Mouse (Mus musculus) limb, embryonic 14.5 days (tissue): ENCODE measurements around the gene Tstd2. TPM values are rescaled to one million over a fixed set of nuclear protein-coding genes. Genes with fewer than 3 reads are reported as not detected.
A peak's percentile ranks its signal among the peaks of the same experiment; 100 is the strongest.

Experiments
- ATAC-seq: fragments of 200-750 bp; cut with Nextera tagmentation; 2 replicates; pipeline ENCODE4 v1.8.0; 2017; ENCODE audit warnings: low read depth, moderate number of reproducible peaks, moderate TSS enrichment; ENCODE audit not compliant: low FRiP score
- DNase-seq: peaks from one replicate; pipeline ENCODE4 v3.0.0-alpha.2; 2015; ENCODE audit warnings: low spot score
- H3K27ac ChIP-seq: fragments of 300-500 bp; sonication (generic); replicated peaks from 2 replicates; pipeline ENCODE4 v1.5.1; 2014; ENCODE audit warnings: low read depth, mild to moderate bottlenecking, low read length, moderate library complexity, mixed read lengths
- H3K27me3 ChIP-seq: fragments of 300-500 bp; sonication (generic); 2 replicates; pipeline ENCODE4 v1.6.1; 2014; ENCODE audit warnings: low read length, mixed read lengths; ENCODE audit not compliant: control insufficient read depth, insufficient read depth
- H3K36me3 ChIP-seq: fragments of 300-500 bp; sonication (generic); 2 replicates; pipeline ENCODE4 v1.6.1; 2014; ENCODE audit warnings: mild to moderate bottlenecking, low read length, moderate library complexity, mixed read lengths; ENCODE audit not compliant: control insufficient read depth, insufficient read depth
- H3K4me1 ChIP-seq: fragments of 300-500 bp; sonication (generic); 2 replicates; pipeline ENCODE4 v1.6.1; 2014; ENCODE audit warnings: antibody characterized with exemption, low read length, mixed read lengths; ENCODE audit not compliant: control insufficient read depth, insufficient read depth
- H3K4me2 ChIP-seq: fragments of 300-500 bp; sonication (generic); replicated peaks from 2 replicates; pipeline ENCODE4 v1.6.1; 2014; ENCODE audit warnings: low read depth, mild to moderate bottlenecking, low read length, moderate library complexity; ENCODE audit not compliant: severe bottlenecking
- H3K4me3 ChIP-seq: fragments of 300-500 bp; sonication (generic); replicated peaks from 2 replicates; pipeline ENCODE4 v1.5.1; 2014; ENCODE audit warnings: low read length
- H3K9ac ChIP-seq: fragments of 300-500 bp; sonication (generic); 2 replicates; pipeline ENCODE4 v1.6.1; 2014; ENCODE audit warnings: mild to moderate bottlenecking, low read depth, low read length, moderate library complexity; ENCODE audit not compliant: severe bottlenecking
- H3K9me3 ChIP-seq: fragments of 300-500 bp; sonication (generic); 2 replicates; pipeline ENCODE4 v1.6.1; 2016; ENCODE audit warnings: low read length; ENCODE audit not compliant: control insufficient read depth
- POLR2A ChIP-seq: fragments of 200-500 bp; IDR thresholded peaks from 2 replicates; pipeline ENCODE4 v1.8.0; 2012; ENCODE audit warnings: inconsistent platforms, mild to moderate bottlenecking, moderate library complexity, borderline replicate concordance; ENCODE audit not compliant: insufficient read depth, insufficient read length; ENCODE audit errors: extremely low read depth
- WGBS: fragments of 180-500 bp; shearing (Covaris S2); extraction: QIAGEN DNeasy Blood & Tissue Kit; methylation state at CpG from one replicate; pipeline ENCODE4 v1.1.7; 2014; 5-methylcytosine and 5-hydroxymethylcytosine counted together
- polyA plus RNA-seq, 2 experiments: library from polyadenylated mRNA; depleted of rRNA in 1 of 2; stranded (reverse) in 1 of 2; unstranded in 1 of 2; fragments of >200 nt; fragmentation: Nextera tagmentation in 1 of 2; extraction: Ambion mirVana in 1 of 2; gene quantifications; 2 replicates each; pipeline versions ENCODE4 v1.2.1 to v1.2.3; 2012 to 2014

Tstd2 gene
- polyA plus RNA-seq, 2 experiments: 17.5 to 26.6 TPM

GRCm38 (mm10) chr4:46087852-46088251, 50.6 kb downstream of the Tstd2 start:
- Histone ChIP-seq H3K4me1 (no peaks in the 10 kb centered on the region), H3K27ac (no peak overlapping the region), H3K9ac (no peak overlapping the region), H3K4me3 (no peak overlapping the region), H3K9me3 (no peaks in the 10 kb centered on the region), H3K36me3 (no peaks in the 10 kb centered on the region), H3K27me3 (no peaks in the 10 kb centered on the region), H3K4me2 (no peak overlapping the region)
- 30% methylated on average over 5 of the region's 5 CpGs for WGBS
- no peak for TF ChIP-seq POLR2A
- DNase-seq (peak; percentile 38), ATAC-seq (no peak)

- WGBS: 77% methylated on average over 7 of the region's 7 CpGs
- no peak for TF ChIP-seq POLR2A
Measured at GRCm38 (mm10) chr4:46087427-46087771, 51.1 kb downstream of the Tstd2 start.

GRCm38 (mm10) chr4:46086718-46087426, 51.6 kb downstream of the Tstd2 start:
- ATAC-seq: no peak
- H3K4me2 ChIP-seq: no peak overlapping the region
- no peaks in the 10 kb centered on the region for H3K9me3 ChIP-seq
- H3K9ac ChIP-seq: no peak overlapping the region
- H3K4me3 ChIP-seq: no peak overlapping the region
- no peaks in the 10 kb centered on the region for H3K4me1 ChIP-seq
- H3K27me3 ChIP-seq: no peaks in the 10 kb centered on the region
- no peak for TF ChIP-seq POLR2A
- no peaks in the 10 kb centered on the region for H3K36me3 ChIP-seq
- no peak overlapping the region for H3K27ac ChIP-seq
- DNase-seq: no peak
- WGBS: 79% methylated on average over 17 of the region's 18 CpGs

More at GRCm38 (mm10) chr4:46087427-46087771, 51.1 kb downstream of the Tstd2 start:
- Histone ChIP-seq H3K36me3 (no peaks in the 10 kb centered on the region), H3K9ac (no peak overlapping the region), H3K4me3 (no peak overlapping the region), H3K9me3 (no peaks in the 10 kb centered on the region), H3K4me1 (no peaks in the 10 kb centered on the region), H3K27ac (no peak overlapping the region), H3K27me3 (no peaks in the 10 kb centered on the region), H3K4me2 (no peak overlapping the region)
- DNase-seq (no peak), ATAC-seq (no peak)

GRCm38 (mm10) chr4:46085223-46085811, 53.2 kb downstream of the Tstd2 start:
- Histone ChIP-seq H3K4me3 (no peak overlapping the region), H3K9ac (no peak overlapping the region), H3K4me2 (no peak overlapping the region), H3K36me3 (no peaks in the 10 kb centered on the region), H3K27me3 (no peaks in the 10 kb centered on the region), H3K27ac (no peak overlapping the region), H3K9me3 (no peaks in the 10 kb centered on the region), H3K4me1 (no peaks in the 10 kb centered on the region)
- peak; percentile 12; the same call in 1 of the 2 replicates for ATAC-seq
- no peak for TF ChIP-seq POLR2A
- DNase-seq: no peak
- 68% methylated on average over 9 of the region's 9 CpGs for WGBS

GRCm38 (mm10) chr4:46084416-46085172, 53.9 kb downstream of the Tstd2 start:
- no peak overlapping the region for H3K4me2 ChIP-seq
- no peaks in the 10 kb centered on the region for H3K4me1 ChIP-seq
- DNase-seq (no peak), ATAC-seq (no peak)
- TF ChIP-seq POLR2A: no peak
- no peak overlapping the region for H3K9ac ChIP-seq
- no peak overlapping the region for H3K27ac ChIP-seq
- H3K36me3 ChIP-seq: no peaks in the 10 kb centered on the region
- no peak overlapping the region for H3K4me3 ChIP-seq
- H3K9me3 ChIP-seq: no peaks in the 10 kb centered on the region
- 67% methylated on average over 9 of the region's 9 CpGs for WGBS
- H3K27me3 ChIP-seq: no peaks in the 10 kb centered on the region
